Mouse (Mus musculus): ENCODE measurements around the gene Slc17a6.

DNA sequence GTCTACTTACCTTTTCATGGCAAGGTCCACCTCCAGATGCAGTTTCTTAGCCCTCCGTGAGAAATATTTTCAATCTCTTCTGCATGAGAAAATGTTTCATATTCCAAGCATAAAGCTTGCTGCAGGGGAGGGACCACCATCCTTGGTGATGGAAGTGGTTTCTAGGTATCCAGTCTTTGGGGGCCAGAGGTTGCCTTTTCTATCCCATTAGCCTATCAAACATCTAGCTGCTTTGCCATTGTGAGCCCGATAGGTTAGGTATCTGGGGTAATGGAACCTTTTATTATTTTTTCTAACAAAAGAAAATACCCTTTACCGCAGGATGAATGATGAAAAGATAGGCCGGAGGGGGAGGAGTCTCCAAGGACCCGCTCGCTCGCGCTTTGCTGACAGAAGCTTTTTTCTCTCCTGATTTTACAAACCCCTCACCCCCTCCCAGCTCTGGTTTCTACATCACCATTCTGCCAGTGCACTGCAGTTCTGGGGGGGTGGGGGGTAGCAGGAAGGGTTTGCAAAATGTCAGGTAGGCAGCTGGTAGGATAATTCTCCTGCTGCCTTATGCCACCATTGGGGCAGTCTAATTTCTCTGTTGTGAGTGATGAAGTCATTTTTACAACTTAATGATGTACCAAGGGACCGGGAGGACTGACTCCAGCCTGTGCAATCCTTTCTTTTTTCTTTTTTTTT, 10.9 kb downstream of the Slc17a6 start:
- TF ChIP-seq GATA1 (IDR thresholded peaks at IDR 0.05; ENCODE audit: low read length) (no peak), TAL1 (IDR thresholded peaks at IDR 0.05; ENCODE audit: low read length) (no peak)
